Mouse (Mus musculus) myocyte (in vitro differentiated cells): ENCODE results near the gene Wasf3. TPM values are rescaled to one million over a fixed set of nuclear protein-coding genes. Genes with fewer than 3 reads are reported as not detected.

Experiments used
- H3K27me3 ChIP-seq: one replicate; pipeline ENCODE4 v1.6.1; 2011; ENCODE audit not compliant: control insufficient read depth, insufficient read depth, insufficient read length
- H3K36me3 ChIP-seq: one replicate; pipeline ENCODE4 v1.6.1; 2011; ENCODE audit not compliant: control insufficient read depth, insufficient read depth
- H3K4me2 ChIP-seq: one replicate; pipeline ENCODE4 v1.6.1; 2011; ENCODE audit warnings: low read depth, control low read depth
- H3K4me3 ChIP-seq: one replicate; pipeline ENCODE4 v1.5.1; 2011; ENCODE audit warnings: mild to moderate bottlenecking, control low read depth, moderate library complexity
- H3K79me2 ChIP-seq: one replicate; pipeline ENCODE4 v1.6.1; 2011; ENCODE audit not compliant: control insufficient read depth, insufficient read depth
- H3ac ChIP-seq: one replicate; pipeline ENCODE4 v1.6.1; 2011; ENCODE audit not compliant: control insufficient read depth, insufficient read length
- CEBPB ChIP-seq: IDR thresholded peaks from 2 replicates; pipeline ENCODE4 v1.6.1; 2011; ENCODE audit warnings: mild to moderate bottlenecking, moderate library complexity; ENCODE audit not compliant: poor library complexity, insufficient read depth, severe bottlenecking
- E2F4 ChIP-seq: IDR thresholded peaks from one replicate; pipeline ENCODE4 v1.6.1; 2011; ENCODE audit warnings: mild to moderate bottlenecking, control low read depth, moderate library complexity; ENCODE audit not compliant: insufficient read depth
- MAX ChIP-seq: IDR thresholded peaks from one replicate; pipeline ENCODE4 v1.6.1; 2011; ENCODE audit warnings: low read depth, mild to moderate bottlenecking, control low read depth
- MYOD1 ChIP-seq, 3 experiments: IDR thresholded peaks; one replicate each; pipeline ENCODE4 v1.6.1; 2011; ENCODE audit warnings: control low read depth in 2 of 3, low read depth in 2 of 3, mild to moderate bottlenecking in 2 of 3, moderate library complexity in 1 of 3; ENCODE audit not compliant: insufficient read length in 2 of 3, control insufficient read depth in 1 of 3
- MYOG ChIP-seq, 3 experiments: IDR thresholded peaks; one replicate each; pipeline ENCODE4 v1.6.1; 2011; ENCODE audit warnings: control low read depth in 2 of 3, low read depth in 2 of 3, mild to moderate bottlenecking in 2 of 3; ENCODE audit not compliant: insufficient read length in 2 of 3, control insufficient read depth in 1 of 3, insufficient read depth in 1 of 3
- POLR2A ChIP-seq: IDR thresholded peaks from one replicate; pipeline ENCODE4 v1.6.1; 2011; ENCODE audit warnings: low read depth, mild to moderate bottlenecking, control low read depth, moderate library complexity; ENCODE audit not compliant: insufficient read length
- POLR2AphosphoS2 ChIP-seq: IDR thresholded peaks from one replicate; pipeline ENCODE4 v1.6.1; 2011; ENCODE audit warnings: low read depth, control low read depth; ENCODE audit not compliant: insufficient read length
- REST ChIP-seq: IDR thresholded peaks from one replicate; pipeline ENCODE4 v1.6.1; 2011; ENCODE audit warnings: mild to moderate bottlenecking, control low read depth, moderate library complexity; ENCODE audit not compliant: insufficient read depth, insufficient read length
- SRF ChIP-seq: IDR thresholded peaks from one replicate; pipeline ENCODE4 v1.6.1; 2011; ENCODE audit warnings: low read depth; ENCODE audit not compliant: control insufficient read depth, insufficient read length
- TCF12 ChIP-seq: IDR thresholded peaks from one replicate; pipeline ENCODE4 v1.6.1; 2011; ENCODE audit warnings: mild to moderate bottlenecking, control low read depth; ENCODE audit not compliant: poor library complexity, insufficient read depth, severe bottlenecking
- TCF3 ChIP-seq: IDR thresholded peaks from one replicate; pipeline ENCODE4 v1.6.1; 2011; ENCODE audit warnings: low read depth, control low read depth; ENCODE audit not compliant: insufficient read length
- USF1 ChIP-seq: IDR thresholded peaks from one replicate; pipeline ENCODE4 v1.6.1; 2011; ENCODE audit warnings: low read depth, mild to moderate bottlenecking, control low read depth, moderate library complexity
- polyA plus RNA-seq: library from polyadenylated mRNA; unstranded; fragments of >200 nt; fragmentation: generic; extraction: Trizol; gene quantifications from one replicate; pipeline ENCODE4 v1.2.1, GENCODE M21; 2012; ENCODE audit warnings: missing spikeins

Wasf3 gene
- polyA plus RNA-seq, 1 experiment, result not detected

- no peak overlapping the region for H3ac ChIP-seq
- no peak overlapping the region for H3K4me2 ChIP-seq
- no peaks in the 10 kb centered on the region for H3K27me3 ChIP-seq
- H3K79me2 ChIP-seq, result no peaks in the 10 kb centered on the region
- TF ChIP-seq MAX, result no peak
- no peak for TF ChIP-seq MYOG (IDR thresholded peaks at IDR 0.05; ENCODE audit: control insufficient read depth in 1 of 3, insufficient read depth in 1 of 3, insufficient read length in 2 of 3, low read depth in 2 of 3)
- no peak for TF ChIP-seq TCF3
- TF ChIP-seq POLR2AphosphoS2, result no peak
- no peak for TF ChIP-seq TCF12
- TF ChIP-seq CEBPB, result no peak
- TF ChIP-seq MYOD1 (IDR thresholded peaks at IDR 0.05; ENCODE audit: control insufficient read depth in 1 of 3, insufficient read length in 2 of 3, low read depth in 2 of 3), result no peak
- TF ChIP-seq REST, result no peak
- TF ChIP-seq SRF, result no peak
- TF ChIP-seq POLR2A, result no peak
- no peak for TF ChIP-seq USF1
- TF ChIP-seq E2F4, result no peak
- H3K36me3 ChIP-seq, result no peaks in the 10 kb centered on the region
- H3K4me3 ChIP-seq, result no peak overlapping the region
These were observed 16.4 kb upstream of the Wasf3 start for GRCm38 (mm10) chr5:146368356-146368755.

- Histone ChIP-seq H3K27me3 (no peaks in the 10 kb centered on the region), H3K36me3 (no peaks in the 10 kb centered on the region), H3K4me3 (no peak overlapping the region), H3K4me2 (no peak overlapping the region), H3K79me2 (no peaks in the 10 kb centered on the region), H3ac (no peak overlapping the region)
- TF ChIP-seq TCF3, result no peak
- TF ChIP-seq TCF12, result no peak
- TF ChIP-seq MAX, result no peak
- TF ChIP-seq E2F4, result no peak
- TF ChIP-seq MYOG (IDR thresholded peaks at IDR 0.05; ENCODE audit: control insufficient read depth in 1 of 3, insufficient read depth in 1 of 3, insufficient read length in 2 of 3, low read depth in 2 of 3), result no peak
- TF ChIP-seq CEBPB, result no peak
- TF ChIP-seq POLR2AphosphoS2, result no peak
- TF ChIP-seq POLR2A, result no peak
- no peak for TF ChIP-seq REST
- no peak for TF ChIP-seq SRF
- TF ChIP-seq USF1, result no peak
- TF ChIP-seq MYOD1 (IDR thresholded peaks at IDR 0.05; ENCODE audit: control insufficient read depth in 1 of 3, insufficient read length in 2 of 3, low read depth in 2 of 3), result no peak
These were observed 15.8 kb upstream of the Wasf3 start for GRCm38 (mm10) chr5:146368971-146369370.

DNA sequence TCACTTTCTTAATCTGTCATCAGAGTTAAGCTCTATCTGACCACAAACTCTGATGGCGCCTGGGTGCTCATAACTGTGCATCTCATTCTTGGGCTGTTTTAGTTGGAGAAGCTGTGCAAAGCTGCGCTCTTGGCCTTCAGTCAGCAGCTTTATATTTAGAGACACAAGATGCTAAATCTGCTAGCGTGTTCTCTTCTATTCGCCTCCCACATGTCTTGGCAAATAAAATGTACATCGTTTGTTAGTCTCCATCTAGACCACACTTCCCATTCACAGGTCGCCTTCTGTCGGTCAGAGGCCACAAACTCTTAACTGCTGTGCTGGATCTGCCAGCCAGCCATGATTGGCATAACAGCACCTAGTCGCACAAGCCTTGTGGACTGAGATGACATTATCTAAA lies 14.0 kb upstream of the Wasf3 start:
- Histone ChIP-seq H3K27me3 (no peaks in the 10 kb centered on the region), H3K4me2 (no peak overlapping the region), H3ac (no peak overlapping the region), H3K4me3 (no peak overlapping the region), H3K36me3 (no peaks in the 10 kb centered on the region), H3K79me2 (no peaks in the 10 kb centered on the region)
- no peak for TF ChIP-seq REST
- TF ChIP-seq CEBPB, result no peak
- no peak for TF ChIP-seq TCF12
- TF ChIP-seq E2F4, result no peak
- TF ChIP-seq USF1, result no peak
- no peak for TF ChIP-seq MYOG (IDR thresholded peaks at IDR 0.05; ENCODE audit: control insufficient read depth in 1 of 3, insufficient read depth in 1 of 3, insufficient read length in 2 of 3, low read depth in 2 of 3)
- no peak for TF ChIP-seq MAX
- no peak for TF ChIP-seq POLR2AphosphoS2
- TF ChIP-seq POLR2A, result no peak
- no peak for TF ChIP-seq MYOD1 (IDR thresholded peaks at IDR 0.05; ENCODE audit: control insufficient read depth in 1 of 3, insufficient read length in 2 of 3, low read depth in 2 of 3)
- no peak for TF ChIP-seq SRF
- TF ChIP-seq TCF3, result no peak

DNA sequence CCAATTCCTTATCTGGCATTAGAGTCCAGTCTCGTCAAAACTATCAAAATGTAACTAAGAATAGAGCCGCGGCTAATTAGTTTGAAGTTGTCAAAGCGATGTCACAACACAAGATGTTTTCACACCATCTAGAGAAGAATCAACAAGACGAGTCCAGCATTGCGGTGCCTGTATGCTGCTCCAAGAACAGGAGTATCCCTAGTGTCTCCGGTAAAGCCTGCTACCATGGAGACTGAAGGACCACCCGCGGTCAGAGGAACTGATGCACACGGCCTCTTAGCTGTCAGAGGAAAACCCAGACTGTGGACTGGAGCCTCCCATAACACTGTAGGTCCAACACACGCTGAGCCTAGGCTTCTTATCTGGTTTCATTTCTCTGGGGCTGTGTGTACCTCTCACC lies 11.5 kb upstream of the Wasf3 start:
- Histone ChIP-seq H3K27me3 (no peaks in the 10 kb centered on the region), H3K4me3 (no peak overlapping the region), H3K79me2 (no peaks in the 10 kb centered on the region), H3K36me3 (no peaks in the 10 kb centered on the region), H3ac (no peak overlapping the region), H3K4me2 (no peak overlapping the region)
- no peak for TF ChIP-seq TCF3
- no peak for TF ChIP-seq TCF12
- no peak for TF ChIP-seq MYOG (IDR thresholded peaks at IDR 0.05; ENCODE audit: control insufficient read depth in 1 of 3, insufficient read depth in 1 of 3, insufficient read length in 2 of 3, low read depth in 2 of 3)
- no peak for TF ChIP-seq CEBPB
- TF ChIP-seq REST, result no peak
- TF ChIP-seq SRF, result no peak
- TF ChIP-seq POLR2AphosphoS2, result no peak
- TF ChIP-seq USF1, result no peak
- TF ChIP-seq MYOD1 (IDR thresholded peaks at IDR 0.05; ENCODE audit: control insufficient read depth in 1 of 3, insufficient read length in 2 of 3, low read depth in 2 of 3), result no peak
- TF ChIP-seq E2F4, result no peak
- no peak for TF ChIP-seq POLR2A
- TF ChIP-seq MAX, result no peak

GRCm38 (mm10) chr5:146376601-146377000 lies 8.2 kb upstream of the Wasf3 start:
- Histone ChIP-seq H3K4me2 (no peak overlapping the region), H3K27me3 (no peaks in the 10 kb centered on the region), H3K79me2 (no peaks in the 10 kb centered on the region), H3ac (no peak overlapping the region), H3K4me3 (no peak overlapping the region), H3K36me3 (no peaks in the 10 kb centered on the region)
- no peak for TF ChIP-seq MAX
- TF ChIP-seq REST, result no peak
- TF ChIP-seq CEBPB, result no peak
- TF ChIP-seq TCF3, result no peak
- TF ChIP-seq TCF12, result no peak
- TF ChIP-seq E2F4, result no peak
- no peak for TF ChIP-seq SRF
- TF ChIP-seq POLR2A, result no peak
